Mouse (Mus musculus) heart, embryonic 13.5 days (tissue): ENCODE data around the gene Lexm. TPM values are rescaled to one million over a fixed set of nuclear protein-coding genes. Genes with fewer than 3 reads are reported as not detected.

Source experiments
- ATAC-seq: fragments of 200-750 bp; cut with Nextera tagmentation; 2 replicates; pipeline ENCODE4 v1.8.0; 2017; ENCODE audit warnings: moderate TSS enrichment; ENCODE audit not compliant: insufficient number of reproducible peaks, low FRiP score, low TSS enrichment; ENCODE audit errors: extremely low read depth
- H3K27ac ChIP-seq: fragments of 300-500 bp; sonication (generic); replicated peaks from 2 replicates; pipeline ENCODE4 v1.5.1; 2015; ENCODE audit warnings: moderate library complexity, mild to moderate bottlenecking, inconsistent platforms
- H3K27me3 ChIP-seq: fragments of 300-500 bp; sonication (generic); replicated peaks from 2 replicates; pipeline ENCODE4 v1.6.1; 2015; ENCODE audit warnings: mild to moderate bottlenecking, inconsistent platforms
- H3K36me3 ChIP-seq: fragments of 300-500 bp; sonication (generic); 2 replicates; pipeline ENCODE4 v1.6.1; 2015; ENCODE audit warnings: mild to moderate bottlenecking, inconsistent platforms
- H3K4me1 ChIP-seq: fragments of 300-500 bp; sonication (generic); 2 replicates; pipeline ENCODE4 v1.6.1; 2015; ENCODE audit warnings: inconsistent platforms
- H3K4me2 ChIP-seq: fragments of 300-500 bp; sonication (generic); 2 replicates; pipeline ENCODE4 v1.6.1; 2015; ENCODE audit warnings: inconsistent platforms, mild to moderate bottlenecking, moderate library complexity
- H3K4me3 ChIP-seq: fragments of 300-500 bp; sonication (generic); 2 replicates; pipeline ENCODE4 v1.5.1; 2015; ENCODE audit warnings: moderate library complexity, mild to moderate bottlenecking, inconsistent platforms
- H3K9ac ChIP-seq: fragments of 300-500 bp; sonication (generic); 2 replicates; pipeline ENCODE4 v1.6.1; 2015; ENCODE audit warnings: inconsistent platforms, mild to moderate bottlenecking, moderate library complexity
- H3K9me3 ChIP-seq: fragments of 300-500 bp; sonication (generic); 2 replicates; pipeline ENCODE4 v1.6.1; 2016; ENCODE audit warnings: inconsistent platforms
- WGBS: fragments of 180-500 bp; shearing (Covaris S2); methylation state at CpG from one replicate; pipeline ENCODE4 v1.1.7; 2015; ENCODE audit warnings: mixed read lengths; 5-methylcytosine and 5-hydroxymethylcytosine counted together
- polyA plus RNA-seq: library from polyadenylated mRNA; unstranded; fragments of >200 nt; fragmentation: Nextera tagmentation; extraction: Ambion mirVana; gene quantifications from 2 replicates; pipeline ENCODE4 v1.2.1, GENCODE M21; 2015

Lexm gene
- polyA plus RNA-seq, 1 experiment from 2014 or later = 0.52 TPM

DNA sequence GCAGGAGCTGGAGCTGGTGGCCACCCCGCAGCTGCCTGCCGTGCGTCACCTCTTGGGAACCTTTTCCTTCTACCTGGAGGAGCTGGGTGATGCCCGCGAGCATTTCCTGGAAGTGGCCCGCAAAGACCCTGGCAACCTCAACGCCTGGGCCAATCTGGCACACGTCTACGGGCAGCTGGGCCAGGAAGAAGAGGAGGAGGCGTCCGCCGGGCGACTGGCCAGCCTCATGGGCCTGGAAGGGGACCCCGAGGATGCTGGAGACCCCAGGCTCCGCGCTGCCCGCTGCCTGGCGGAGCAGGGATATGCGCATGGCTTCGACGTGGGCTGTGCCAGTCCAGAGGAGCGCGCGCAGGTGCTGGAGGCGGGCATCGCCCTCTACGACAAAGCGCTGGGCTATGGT lies 5.7 kb upstream of the Lexm start:
- Histone ChIP-seq H3K27me3 (peaks cover 95% of the 10 kb centered on the region), H3K9me3 (no peaks in the 10 kb centered on the region), H3K4me3 (0 out of 2 replicates have a peak overlapping the region, but pooled peaks have one; percentile 6), H3K4me1 (no peaks in the 10 kb centered on the region), H3K9ac (no peak overlapping the region), H3K4me2 (peak overlapping the region; percentile 27; the same call in 1 of the 2 replicates), H3K36me3 (no peaks in the 10 kb centered on the region), H3K27ac (no peak overlapping the region)
- 20% methylated on average over 28 of the region's 28 CpGs for WGBS
- no peak for ATAC-seq

DNA sequence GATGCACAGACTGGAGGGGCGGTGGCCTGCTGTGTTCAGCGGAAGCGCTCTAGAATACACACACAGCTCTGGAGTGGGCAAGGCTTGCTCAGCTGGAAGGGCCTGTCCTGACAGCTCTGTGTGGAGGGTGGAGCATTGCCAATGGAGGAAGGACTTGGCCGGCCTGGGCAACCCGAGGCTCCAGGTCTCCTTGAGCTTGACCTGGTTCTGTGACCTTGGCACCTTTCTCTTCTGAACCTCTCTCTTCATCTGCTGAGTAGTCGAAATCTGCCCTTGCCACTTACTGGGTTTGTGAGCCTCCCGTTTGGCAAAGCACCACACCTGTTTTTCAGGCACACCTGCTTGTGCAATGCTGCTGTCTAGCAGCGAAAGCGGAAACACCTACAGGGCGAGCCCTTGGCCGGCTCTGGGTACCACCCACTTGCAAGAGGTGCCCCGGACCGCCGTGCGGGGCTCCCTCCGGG lies 5.0 kb upstream of the Lexm start, which contains the start of gene Ttc22:
Gene Ttc22 (plus strand): TSS at position 403 of the 464 bp plus-strand sequence.
- Histone ChIP-seq H3K27me3 (peaks cover 95% of the 10 kb centered on the region), H3K9me3 (no peaks in the 10 kb centered on the region), H3K4me2 (peak within 1 kb of the TSS; percentile 27; the same call in 1 of the 2 replicates), H3K9ac (no peak within 1 kb of the TSS), H3K27ac (no peak within 1 kb of the TSS), H3K36me3 (no peaks in the 10 kb centered on the region), H3K4me3 (peak within 1 kb of the TSS; percentile 6; the same call in 1 of the 2 replicates), H3K4me1 (peaks cover 3% of the 10 kb centered on the region)
- ATAC-seq = no peak
- 24% methylated on average over 16 of the region's 16 CpGs for WGBS

GRCm38 (mm10) chr4:106621428-106621827 lies 4.4 kb upstream of the Lexm start:
- ATAC-seq = no peak

DNA sequence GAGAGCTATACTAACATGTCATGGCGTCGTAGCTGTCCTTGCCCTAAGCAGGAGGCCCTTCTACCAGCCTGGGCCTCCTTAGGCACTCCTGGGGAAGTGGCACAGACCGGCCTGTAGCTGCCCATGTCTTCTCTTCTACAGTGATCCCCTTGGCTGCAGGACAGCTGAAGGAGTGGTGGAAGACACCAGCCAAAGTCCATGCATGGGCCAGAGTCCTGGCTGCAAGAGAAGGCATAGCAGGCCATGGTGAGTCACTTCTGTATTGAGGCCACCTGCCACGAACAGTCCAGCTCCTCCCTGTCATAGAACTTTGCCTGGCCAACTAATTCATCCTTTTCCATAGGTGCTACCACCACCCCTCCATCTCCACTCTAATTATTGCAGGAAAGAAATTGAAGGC lies 1.9 kb upstream of the Lexm start:
- peaks cover 82% of the 10 kb centered on the region for H3K27me3 ChIP-seq
- no peak overlapping the region for H3K4me3 ChIP-seq
- no peak for ATAC-seq
- peaks cover 5% of the 10 kb centered on the region for H3K4me1 ChIP-seq
- no peak overlapping the region for H3K4me2 ChIP-seq
- 80% methylated on average over 4 of the region's 4 CpGs for WGBS
- H3K9me3 ChIP-seq = no peaks in the 10 kb centered on the region
- H3K36me3 ChIP-seq = no peaks in the 10 kb centered on the region
- no peak overlapping the region for H3K9ac ChIP-seq
- no peak overlapping the region for H3K27ac ChIP-seq

More at GRCm38 (mm10) chr4:106621428-106621827, 4.4 kb upstream of the Lexm start:
- Histone ChIP-seq H3K4me1 (peaks cover 5% of the 10 kb centered on the region), H3K36me3 (no peaks in the 10 kb centered on the region), H3K4me2 (no peak overlapping the region), H3K9me3 (no peaks in the 10 kb centered on the region), H3K27ac (no peak overlapping the region), H3K4me3 (no peak overlapping the region), H3K9ac (no peak overlapping the region), H3K27me3 (peaks cover 91% of the 10 kb centered on the region)
- 48% methylated on average over 3 of the region's 3 CpGs for WGBS

GRCm38 (mm10) chr4:106615637-106616036 lies 1.4 kb downstream of the Lexm start:
- 67% methylated on average over 12 of the region's 12 CpGs for WGBS
- ATAC-seq = no peak
- H3K4me3 ChIP-seq = no peak overlapping the region
- no peaks in the 10 kb centered on the region for H3K9me3 ChIP-seq
- peaks cover 5% of the 10 kb centered on the region for H3K4me1 ChIP-seq
- H3K27me3 ChIP-seq = peaks cover 61% of the 10 kb centered on the region
- H3K27ac ChIP-seq = no peak overlapping the region
- H3K9ac ChIP-seq = no peak overlapping the region
- H3K36me3 ChIP-seq = no peaks in the 10 kb centered on the region
- H3K4me2 ChIP-seq = 0 out of 2 replicates have a peak overlapping the region, but pooled peaks have one; percentile 20

DNA sequence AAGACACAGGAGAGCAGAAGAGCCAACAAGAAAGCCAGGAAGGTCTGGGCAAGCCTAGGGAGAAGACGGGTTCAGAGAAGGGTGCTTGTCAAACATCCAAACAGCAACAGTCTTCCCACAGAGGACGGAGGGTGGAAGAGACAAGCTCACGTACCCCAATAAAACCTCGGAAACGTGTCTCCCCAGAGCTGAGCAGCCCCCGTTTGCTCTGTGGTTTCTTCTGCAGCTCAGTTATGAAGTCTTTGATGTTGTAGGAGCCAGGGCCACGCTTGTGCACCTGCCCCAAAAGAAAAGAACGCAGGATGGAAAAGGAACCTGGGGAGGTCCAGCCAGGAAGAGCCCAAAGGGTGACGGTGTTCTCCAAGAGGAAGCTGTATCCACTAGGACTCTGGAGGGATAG lies 2.2 kb downstream of the Lexm start:
- Histone ChIP-seq H3K4me3 (no peak overlapping the region), H3K9me3 (no peaks in the 10 kb centered on the region), H3K4me1 (peaks cover 5% of the 10 kb centered on the region), H3K36me3 (no peaks in the 10 kb centered on the region), H3K9ac (no peak overlapping the region), H3K27me3 (peaks cover 55% of the 10 kb centered on the region), H3K4me2 (0 out of 2 replicates have a peak overlapping the region, but pooled peaks have one; percentile 8), H3K27ac (no peak overlapping the region)
- WGBS = 75% methylated on average over 9 of the region's 9 CpGs
- ATAC-seq = no peak

GRCm38 (mm10) chr4:106614180-106614797 lies 2.8 kb downstream of the Lexm start:
- WGBS = 44% methylated on average over 7 of the region's 7 CpGs
- Histone ChIP-seq H3K27ac (peak overlapping the region; percentile 55; the same call in 1 of the 2 replicates), H3K4me1 (peaks cover 5% of the 10 kb centered on the region), H3K9ac (no peak overlapping the region), H3K27me3 (peaks cover 49% of the 10 kb centered on the region), H3K4me3 (no peak overlapping the region), H3K36me3 (no peaks in the 10 kb centered on the region), H3K4me2 (peak overlapping the region; percentile 15; the same call in 1 of the 2 replicates), H3K9me3 (no peaks in the 10 kb centered on the region)
- 0 out of 2 replicates have a peak, but pooled peaks have one; percentile 17 for ATAC-seq

GRCm38 (mm10) chr4:106613560-106613959 lies 3.5 kb downstream of the Lexm start:
- Histone ChIP-seq H3K27me3 (peaks cover 42% of the 10 kb centered on the region), H3K4me3 (no peak overlapping the region), H3K27ac (peak overlapping the region; percentile 57), H3K36me3 (no peaks in the 10 kb centered on the region), H3K4me2 (peak overlapping the region; percentile 36), H3K9ac (no peak overlapping the region), H3K4me1 (peaks cover 5% of the 10 kb centered on the region), H3K9me3 (no peaks in the 10 kb centered on the region)
- ATAC-seq = peak; percentile 65
- 63% methylated on average over 3 of the region's 3 CpGs for WGBS

DNA sequence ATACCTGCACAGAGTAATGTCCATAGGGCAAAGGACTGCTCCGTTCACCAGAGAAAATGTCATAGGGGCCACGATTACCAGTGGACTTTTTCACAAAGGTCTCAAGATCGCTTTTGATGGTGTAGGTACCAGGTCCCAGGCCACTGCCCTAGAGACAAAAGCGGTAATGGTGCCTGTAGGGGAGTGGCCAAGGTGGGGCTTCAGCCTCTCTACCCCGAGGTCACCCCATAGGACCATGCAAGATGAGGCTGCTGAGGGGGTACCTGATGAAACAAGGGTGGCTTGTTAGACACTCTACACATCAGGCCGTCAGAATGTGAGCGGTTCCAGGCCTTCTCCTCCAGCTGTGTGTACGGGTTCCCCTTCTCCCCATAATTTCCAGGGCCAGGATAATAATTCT lies 3.9 kb downstream of the Lexm start:
- H3K4me3 ChIP-seq = 0 out of 2 replicates have a peak overlapping the region, but pooled peaks have one; percentile 4
- no peaks in the 10 kb centered on the region for H3K36me3 ChIP-seq
- H3K4me1 ChIP-seq = peaks cover 5% of the 10 kb centered on the region
- H3K9me3 ChIP-seq = no peaks in the 10 kb centered on the region
- no peak overlapping the region for H3K9ac ChIP-seq
- WGBS = 69% methylated on average over 8 of the region's 8 CpGs
- ATAC-seq = 0 out of 2 replicates have a peak, but pooled peaks have one; percentile 18
- peaks cover 39% of the 10 kb centered on the region for H3K27me3 ChIP-seq
- H3K4me2 ChIP-seq = peak overlapping the region; percentile 36
- H3K27ac ChIP-seq = peak overlapping the region; percentile 57

DNA sequence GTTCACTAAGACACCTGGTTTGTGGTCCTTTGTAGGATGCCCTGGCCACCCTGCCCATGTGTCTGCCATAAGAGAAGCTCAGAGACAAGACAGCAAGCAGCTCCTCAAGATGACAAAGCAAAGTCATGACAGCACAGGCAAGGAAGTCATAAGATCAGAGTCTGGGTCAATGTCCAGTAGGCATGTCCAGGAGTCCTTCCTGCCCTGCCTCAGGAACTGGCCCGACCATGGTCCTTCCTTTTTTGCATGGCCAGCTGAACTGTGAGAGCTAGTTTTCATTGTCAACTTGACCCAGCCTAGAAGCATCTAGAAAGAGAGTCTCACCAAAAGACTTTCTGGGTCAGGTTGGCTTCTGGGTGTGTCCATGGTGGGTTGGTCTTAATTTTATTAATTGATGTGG lies 9.1 kb downstream of the Lexm start:
- Histone ChIP-seq H3K9ac (no peak overlapping the region), H3K4me1 (peaks cover 7% of the 10 kb centered on the region; the same call in 1 of the 2 replicates), H3K9me3 (no peaks in the 10 kb centered on the region), H3K36me3 (no peaks in the 10 kb centered on the region), H3K27ac (no peak overlapping the region), H3K27me3 (peaks cover 7% of the 10 kb centered on the region; the same call in 1 of the 2 replicates), H3K4me2 (no peak overlapping the region), H3K4me3 (no peak overlapping the region)
- no peak for ATAC-seq
- 96% methylated on average over 1 of the region's 1 CpGs for WGBS

DNA sequence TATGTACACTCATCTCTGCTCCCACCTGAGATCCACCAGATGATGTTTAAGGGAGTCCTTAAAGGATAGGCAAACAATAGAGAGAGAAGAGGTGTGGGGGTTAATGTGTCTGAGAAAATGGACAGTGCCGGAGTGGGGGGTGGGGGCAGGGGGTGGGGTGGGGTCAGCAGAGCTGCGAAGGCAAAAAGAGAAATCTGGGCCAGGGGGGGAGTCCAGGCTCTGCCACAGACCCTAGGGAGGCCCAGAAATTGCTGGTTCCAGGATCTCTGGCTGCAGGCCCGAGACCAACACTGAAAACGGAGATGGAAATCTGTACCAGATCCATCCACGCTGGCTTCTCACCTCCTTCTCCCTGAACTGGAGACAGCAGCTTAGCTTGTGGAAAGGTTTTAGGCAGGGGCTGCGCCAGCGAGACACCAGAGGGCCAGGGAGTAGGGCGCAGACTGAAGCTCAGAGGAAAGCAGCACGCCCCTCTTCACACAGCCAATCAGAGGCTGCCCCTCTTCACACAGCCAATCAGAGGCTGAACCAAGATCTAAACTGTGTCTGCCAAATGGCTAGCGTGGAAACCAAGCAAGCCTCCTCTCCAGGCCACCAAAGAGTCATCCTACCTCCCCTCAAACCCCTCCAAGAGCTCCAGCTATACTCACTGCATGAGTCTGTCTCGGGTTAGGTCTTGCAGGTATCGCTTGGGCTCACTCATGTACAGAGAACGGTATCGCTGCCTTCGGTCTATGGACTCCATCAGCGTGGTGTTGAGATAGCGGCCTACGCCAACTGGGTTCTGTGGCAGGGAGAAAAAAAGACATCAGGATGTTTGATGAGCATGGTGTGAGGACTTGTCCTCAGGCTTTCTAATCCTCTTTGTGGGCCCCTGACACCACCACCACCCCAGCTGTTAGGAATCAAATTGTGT lies 10.1 kb downstream of the Lexm start:
- peak overlapping the region; percentile 52 for H3K4me2 ChIP-seq
- H3K27me3 ChIP-seq = no peaks in the 10 kb centered on the region
- peak overlapping the region; percentile 22 for H3K4me3 ChIP-seq
- peak; percentile 51; the same call in 1 of the 2 replicates for ATAC-seq
- 36% methylated on average over 18 of the region's 18 CpGs for WGBS
- peak overlapping the region; percentile 47; the same call in 1 of the 2 replicates for H3K9ac ChIP-seq
- no peaks in the 10 kb centered on the region for H3K36me3 ChIP-seq
- H3K9me3 ChIP-seq = no peaks in the 10 kb centered on the region
- H3K4me1 ChIP-seq = peaks cover 7% of the 10 kb centered on the region; the same call in 1 of the 2 replicates
- H3K27ac ChIP-seq = no peak overlapping the region
